Mouse (Mus musculus): ENCODE results near the gene Eepd1. TPM values are rescaled to one million over a fixed set of nuclear protein-coding genes. Genes with fewer than 3 reads are reported as not detected.
A peak's percentile ranks its signal among the peaks of the same experiment; 100 is the strongest.

Eepd1 gene
- polyA plus RNA-seq, 1 experiment from 2014 or later: 6.9 TPM

- no peaks in the 10 kb centered on the region for H3K9me3 ChIP-seq (ENCODE audit: control insufficient read depth, low read length)
- H3K4me1 ChIP-seq (ENCODE audit: control insufficient read depth, insufficient read depth, low read length): peaks cover 7% of the 10 kb centered on the region; the same call in 1 of the 2 replicates
- no peak for ATAC-seq
- no peak overlapping the region for H3K4me2 ChIP-seq (ENCODE audit: low read depth, low read length)
- no peak overlapping the region for H3K27ac ChIP-seq (ENCODE audit: low read length)
- H3K36me3 ChIP-seq (ENCODE audit: control insufficient read depth, insufficient read depth, low read length): no peaks in the 10 kb centered on the region
- H3K27me3 ChIP-seq (replicated peaks; ENCODE audit: control insufficient read depth, insufficient read depth, low read length): no peaks in the 10 kb centered on the region
- H3K4me3 ChIP-seq (ENCODE audit: low read length): no peak overlapping the region
- H3K9ac ChIP-seq (ENCODE audit: low read depth, low read length): no peak overlapping the region
- 93% methylated on average over 2 of the region's 2 CpGs for WGBS
These were observed 15.4 kb downstream of the Eepd1 start for GRCm38 (mm10) chr9:25496703-25497102.

- no peak for ATAC-seq
- Histone ChIP-seq H3K9me3 (ENCODE audit: control insufficient read depth, low read length) (no peaks in the 10 kb centered on the region), H3K27ac (ENCODE audit: low read length) (no peak overlapping the region), H3K36me3 (ENCODE audit: control insufficient read depth, insufficient read depth, low read length) (no peaks in the 10 kb centered on the region), H3K4me1 (ENCODE audit: control insufficient read depth, insufficient read depth, low read length) (peaks cover 7% of the 10 kb centered on the region; the same call in 1 of the 2 replicates), H3K27me3 (replicated peaks; ENCODE audit: control insufficient read depth, insufficient read depth, low read length) (no peaks in the 10 kb centered on the region), H3K4me3 (ENCODE audit: low read length) (no peak overlapping the region), H3K4me2 (ENCODE audit: low read depth, low read length) (no peak overlapping the region), H3K9ac (ENCODE audit: low read depth, low read length) (no peak overlapping the region)
- 32% methylated on average over 4 of the region's 4 CpGs for WGBS
These were observed 17.4 kb downstream of the Eepd1 start for GRCm38 (mm10) chr9:25498770-25499169.

- Histone ChIP-seq H3K9me3 (ENCODE audit: control insufficient read depth, low read length) (no peaks in the 10 kb centered on the region), H3K36me3 (ENCODE audit: control insufficient read depth, insufficient read depth, low read length) (no peaks in the 10 kb centered on the region), H3K4me3 (ENCODE audit: low read length) (no peak overlapping the region), H3K27me3 (replicated peaks; ENCODE audit: control insufficient read depth, insufficient read depth, low read length) (no peaks in the 10 kb centered on the region), H3K4me1 (ENCODE audit: control insufficient read depth, insufficient read depth, low read length) (peaks cover 7% of the 10 kb centered on the region; the same call in 1 of the 2 replicates), H3K9ac (ENCODE audit: low read depth, low read length) (no peak overlapping the region), H3K4me2 (ENCODE audit: low read depth, low read length) (no peak overlapping the region), H3K27ac (ENCODE audit: low read length) (no peak overlapping the region)
- ATAC-seq: no peak
- 44% methylated on average over 3 of the region's 3 CpGs for WGBS
These were observed 18.0 kb downstream of the Eepd1 start for GRCm38 (mm10) chr9:25499306-25499705.

GRCm38 (mm10) chr9:25500031-25500430 is 18.7 kb downstream of the Eepd1 start:
- no peaks in the 10 kb centered on the region for H3K9me3 ChIP-seq (ENCODE audit: control insufficient read depth, low read length)
- no peaks in the 10 kb centered on the region for H3K36me3 ChIP-seq (ENCODE audit: control insufficient read depth, insufficient read depth, low read length)
- WGBS: 66% methylated on average over 2 of the region's 2 CpGs
- H3K4me3 ChIP-seq (ENCODE audit: low read length): no peak overlapping the region
- no peak overlapping the region for H3K27ac ChIP-seq (ENCODE audit: low read length)
- no peak overlapping the region for H3K9ac ChIP-seq (ENCODE audit: low read depth, low read length)
- H3K4me1 ChIP-seq (ENCODE audit: control insufficient read depth, insufficient read depth, low read length): peaks cover 7% of the 10 kb centered on the region; the same call in 1 of the 2 replicates
- ATAC-seq: no peak
- H3K27me3 ChIP-seq (replicated peaks; ENCODE audit: control insufficient read depth, insufficient read depth, low read length): no peaks in the 10 kb centered on the region
- no peak overlapping the region for H3K4me2 ChIP-seq (ENCODE audit: low read depth, low read length)

- Histone ChIP-seq H3K27me3 (replicated peaks; ENCODE audit: control insufficient read depth, insufficient read depth, low read length) (no peaks in the 10 kb centered on the region), H3K36me3 (ENCODE audit: control insufficient read depth, insufficient read depth, low read length) (no peaks in the 10 kb centered on the region), H3K9me3 (ENCODE audit: control insufficient read depth, low read length) (no peaks in the 10 kb centered on the region), H3K4me3 (ENCODE audit: low read length) (no peak overlapping the region), H3K27ac (ENCODE audit: low read length) (no peak overlapping the region), H3K9ac (ENCODE audit: low read depth, low read length) (no peak overlapping the region), H3K4me2 (ENCODE audit: low read depth, low read length) (no peak overlapping the region), H3K4me1 (ENCODE audit: control insufficient read depth, insufficient read depth, low read length) (no peaks in the 10 kb centered on the region)
- ATAC-seq: no peak
- WGBS: 84% methylated on average over 3 of the region's 3 CpGs
These were observed 27.5 kb downstream of the Eepd1 start for GRCm38 (mm10) chr9:25508825-25509224.

GRCm38 (mm10) chr9:25510572-25510971 is 29.2 kb downstream of the Eepd1 start:
- Histone ChIP-seq H3K27me3 (replicated peaks; ENCODE audit: control insufficient read depth, insufficient read depth, low read length) (no peaks in the 10 kb centered on the region), H3K27ac (ENCODE audit: low read length) (no peak overlapping the region), H3K4me2 (ENCODE audit: low read depth, low read length) (no peak overlapping the region), H3K4me1 (ENCODE audit: control insufficient read depth, insufficient read depth, low read length) (no peaks in the 10 kb centered on the region), H3K9ac (ENCODE audit: low read depth, low read length) (no peak overlapping the region), H3K36me3 (ENCODE audit: control insufficient read depth, insufficient read depth, low read length) (no peaks in the 10 kb centered on the region), H3K9me3 (ENCODE audit: control insufficient read depth, low read length) (no peaks in the 10 kb centered on the region), H3K4me3 (ENCODE audit: low read length) (no peak overlapping the region)
- 80% methylated on average over 11 of the region's 11 CpGs for WGBS
- no peak for ATAC-seq

- no peaks in the 10 kb centered on the region; the same call in 1 of the 2 replicates for H3K4me1 ChIP-seq (ENCODE audit: control insufficient read depth, insufficient read depth, low read length)
- H3K27ac ChIP-seq (ENCODE audit: low read length): no peak overlapping the region
- no peaks in the 10 kb centered on the region for H3K36me3 ChIP-seq (ENCODE audit: control insufficient read depth, insufficient read depth, low read length)
- no peaks in the 10 kb centered on the region for H3K9me3 ChIP-seq (ENCODE audit: control insufficient read depth, low read length)
- 65% methylated on average over 2 of the region's 2 CpGs for WGBS
- no peak overlapping the region for H3K4me3 ChIP-seq (ENCODE audit: low read length)
- H3K27me3 ChIP-seq (replicated peaks; ENCODE audit: control insufficient read depth, insufficient read depth, low read length): no peaks in the 10 kb centered on the region
- ATAC-seq: 0 out of 2 replicates have a peak, but pooled peaks have one; percentile 44
- H3K9ac ChIP-seq (ENCODE audit: low read depth, low read length): no peak overlapping the region
- H3K4me2 ChIP-seq (ENCODE audit: low read depth, low read length): no peak overlapping the region
These were observed 31.7 kb downstream of the Eepd1 start for GRCm38 (mm10) chr9:25513050-25513449.

GRCm38 (mm10) chr9:25513556-25513955 is 32.2 kb downstream of the Eepd1 start:
- no peak overlapping the region for H3K9ac ChIP-seq (ENCODE audit: low read depth, low read length)
- no peak overlapping the region for H3K27ac ChIP-seq (ENCODE audit: low read length)
- H3K27me3 ChIP-seq (replicated peaks; ENCODE audit: control insufficient read depth, insufficient read depth, low read length): no peaks in the 10 kb centered on the region
- ATAC-seq: no peak
- no peaks in the 10 kb centered on the region for H3K9me3 ChIP-seq (ENCODE audit: control insufficient read depth, low read length)
- no peaks in the 10 kb centered on the region; the same call in 1 of the 2 replicates for H3K4me1 ChIP-seq (ENCODE audit: control insufficient read depth, insufficient read depth, low read length)
- 85% methylated on average over 3 of the region's 3 CpGs for WGBS
- H3K4me3 ChIP-seq (ENCODE audit: low read length): no peak overlapping the region
- H3K4me2 ChIP-seq (ENCODE audit: low read depth, low read length): no peak overlapping the region
- H3K36me3 ChIP-seq (ENCODE audit: control insufficient read depth, insufficient read depth, low read length): no peaks in the 10 kb centered on the region

- Histone ChIP-seq H3K9ac (ENCODE audit: low read depth, low read length) (no peak overlapping the region), H3K9me3 (ENCODE audit: control insufficient read depth, low read length) (no peaks in the 10 kb centered on the region), H3K4me2 (ENCODE audit: low read depth, low read length) (no peak overlapping the region), H3K4me3 (ENCODE audit: low read length) (no peak overlapping the region), H3K4me1 (ENCODE audit: control insufficient read depth, insufficient read depth, low read length) (no peaks in the 10 kb centered on the region; the same call in 1 of the 2 replicates), H3K36me3 (ENCODE audit: control insufficient read depth, insufficient read depth, low read length) (no peaks in the 10 kb centered on the region), H3K27me3 (replicated peaks; ENCODE audit: control insufficient read depth, insufficient read depth, low read length) (no peaks in the 10 kb centered on the region), H3K27ac (ENCODE audit: low read length) (no peak overlapping the region)
- WGBS: 67% methylated on average over 7 of the region's 7 CpGs
- ATAC-seq: no peak
These were observed 35.3 kb downstream of the Eepd1 start for GRCm38 (mm10) chr9:25516640-25517039.

- Histone ChIP-seq H3K36me3 (ENCODE audit: control insufficient read depth, insufficient read depth, low read length) (no peaks in the 10 kb centered on the region), H3K27ac (ENCODE audit: low read length) (no peak overlapping the region), H3K4me2 (ENCODE audit: low read depth, low read length) (no peak overlapping the region), H3K27me3 (replicated peaks; ENCODE audit: control insufficient read depth, insufficient read depth, low read length) (no peaks in the 10 kb centered on the region), H3K4me3 (ENCODE audit: low read length) (no peak overlapping the region), H3K9me3 (ENCODE audit: control insufficient read depth, low read length) (no peaks in the 10 kb centered on the region), H3K4me1 (ENCODE audit: control insufficient read depth, insufficient read depth, low read length) (no peaks in the 10 kb centered on the region; the same call in 1 of the 2 replicates), H3K9ac (ENCODE audit: low read depth, low read length) (no peak overlapping the region)
- 0 out of 2 replicates have a peak, but pooled peaks have one; percentile 36 for ATAC-seq
- 64% methylated on average over 4 of the region's 4 CpGs for WGBS
These were observed 36.6 kb downstream of the Eepd1 start for GRCm38 (mm10) chr9:25517982-25518381.
